Mouse (Mus musculus): Measurements from ENCODE around the gene Ltb.

The Ltb gene

GRCm38 (mm10) chr17:35194844-35195630 lies 798 bp downstream of the Ltb start:
- in situ Hi-C loops (cut with MboI, MseI): loop anchor here (10.0 kb wide), 1 partner anchor 1000 kb away; the partner anchor contains the start of gene Psmb8

- in situ Hi-C loops (cut with MboI, MseI): loop anchor here (10.0 kb wide), 1 partner anchor 1001 kb away; the partner anchor contains the start of gene Psmb8
Observed at GRCm38 (mm10) chr17:35195631-35196320, 1.5 kb downstream of the Ltb start.

GRCm38 (mm10) chr17:35196321-35196641 lies 2.0 kb downstream of the Ltb start:
- in situ Hi-C loops (cut with MboI, MseI): loop anchor here (10.0 kb wide), 1 partner anchor 1001 kb away; the partner anchor contains the start of gene Psmb8

- in situ Hi-C loops (cut with MboI, MseI): loop anchor here (10.0 kb wide), 1 partner anchor 1002 kb away; the partner anchor contains the start of gene Psmb8
Observed at GRCm38 (mm10) chr17:35197126-35197525, 2.9 kb downstream of the Ltb start.

- in situ Hi-C loops (cut with MboI, MseI): loop anchor here (10.0 kb wide), 1 partner anchor 1003 kb away; the partner anchor contains the start of gene Psmb8
Observed at GRCm38 (mm10) chr17:35198029-35198428, 3.8 kb downstream of the Ltb start.

GRCm38 (mm10) chr17:35198946-35199345 lies 4.7 kb downstream of the Ltb start:
- in situ Hi-C loops (cut with MboI, MseI): loop anchor here (10.0 kb wide), 1 partner anchor 1004 kb away; the partner anchor contains the start of gene Psmb8

- in situ Hi-C loops (cut with MboI, MseI): no loop called here
Observed at GRCm38 (mm10) chr17:35200398-35200797, 6.2 kb downstream of the Ltb start.

GRCm38 (mm10) chr17:35201128-35201527 lies 6.9 kb downstream of the Ltb start:
- in situ Hi-C loops (cut with MboI, MseI): no loop called here

- in situ Hi-C loops (cut with MboI, MseI): no loop called here
Observed at GRCm38 (mm10) chr17:35201787-35202186, 7.5 kb downstream of the Ltb start, which contains the start of gene Tnf. Gene Tnf, minus strand, starts transcription at chr17:35202007.

GRCm38 (mm10) chr17:35202442-35202841 lies 8.2 kb downstream of the Ltb start:
- in situ Hi-C loops (cut with MboI, MseI): no loop called here

GRCm38 (mm10) chr17:35204494-35205379 lies 10.5 kb downstream of the Ltb start, which contains the start of gene Lta:
Gene Lta, minus strand, starts transcription at chr17:35205351.
- in situ Hi-C loops (cut with MboI, MseI): no loop called here

GRCm38 (mm10) chr17:35205380-35205769 lies 11.1 kb downstream of the Ltb start:
- in situ Hi-C loops (cut with MboI, MseI): no loop called here

GRCm38 (mm10) chr17:35209785-35210535 lies 15.7 kb downstream of the Ltb start:
- in situ Hi-C loops (cut with MboI, MseI): no loop called here

GRCm38 (mm10) chr17:35210593-35210992 lies 16.4 kb downstream of the Ltb start:
- in situ Hi-C loops (cut with MboI, MseI): no loop called here

- in situ Hi-C loops (cut with MboI, MseI): no loop called here
Observed at GRCm38 (mm10) chr17:35213071-35213470, 18.8 kb downstream of the Ltb start.

- in situ Hi-C loops (cut with MboI, MseI): no loop called here
Observed at GRCm38 (mm10) chr17:35218516-35219193, 24.4 kb downstream of the Ltb start.

- in situ Hi-C loops (cut with MboI, MseI): no loop called here
Observed at GRCm38 (mm10) chr17:35219601-35220041, 25.4 kb downstream of the Ltb start.

GRCm38 (mm10) chr17:35220156-35220952 lies 26.1 kb downstream of the Ltb start, which contains the start of gene Gm16181:
Gene Gm16181, plus strand, starts transcription at chr17:35220834.
- in situ Hi-C loops (cut with MboI, MseI): no loop called here

- in situ Hi-C loops (cut with MboI, MseI): no loop called here
Observed at GRCm38 (mm10) chr17:35222299-35222698, 28.1 kb downstream of the Ltb start.

Measured in regulatory T cell (primary cell).